Mouse (Mus musculus) heart, postnatal 10 days (tissue): Measurements from ENCODE around the gene Trf. TPM values are rescaled to one million over a fixed set of nuclear protein-coding genes. Genes with fewer than 3 reads are reported as not detected.
"Not testable (repeated sequence)": the region's sequence is repeated elsewhere in the genome, so short reads cannot be mapped to it uniquely, and the experiment has no call there.

ENCODE experiments used
- DNase-seq, 2 experiments: peaks; one replicate each; pipeline ENCODE4 v3.0.0; 2021
- intact Hi-C: fragments of 180-260 bp; cut with DNase I; formaldehyde crosslinking; loops from one replicate; pipeline ENCODE4 v1.15.1; 2025
- total RNA-seq, 2 experiments: library from RNA; stranded (reverse); gene quantifications; 2 replicates each; pipeline ENCODE4 v1.2.3; 2021

Gene Trf
- total RNA-seq, 2 experiments from 2014 or later: 29.4 to 36.3 TPM

GRCm38 (mm10) chr9:103168771-103169170 lies 61.5 kb downstream of the Trf start:
- intact Hi-C loops: no loop called here
- DNase-seq: no peak

DNA sequence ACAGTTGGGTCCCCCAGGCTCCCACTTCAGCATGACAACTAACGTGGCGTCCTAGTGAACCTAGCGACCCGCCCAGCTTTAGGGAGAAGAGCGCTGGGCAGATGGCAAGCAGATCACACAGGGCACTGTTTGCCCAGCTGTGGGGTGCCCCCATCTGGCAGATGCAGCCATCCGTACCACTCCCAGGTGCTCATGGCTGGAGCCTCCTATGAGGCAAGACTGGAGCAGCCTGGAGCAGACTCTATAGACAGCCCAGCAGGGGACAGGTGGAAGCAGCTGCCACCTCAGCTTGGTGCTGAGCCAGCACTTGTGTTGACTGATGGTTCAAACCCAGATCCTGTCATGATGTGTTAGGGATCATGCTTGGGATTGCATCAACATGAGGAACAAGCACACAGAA lies 62.2 kb downstream of the Trf start:
- peak in 1 of 2 experiments; percentile 30 for DNase-seq
- intact Hi-C loops: no loop called here

DNA sequence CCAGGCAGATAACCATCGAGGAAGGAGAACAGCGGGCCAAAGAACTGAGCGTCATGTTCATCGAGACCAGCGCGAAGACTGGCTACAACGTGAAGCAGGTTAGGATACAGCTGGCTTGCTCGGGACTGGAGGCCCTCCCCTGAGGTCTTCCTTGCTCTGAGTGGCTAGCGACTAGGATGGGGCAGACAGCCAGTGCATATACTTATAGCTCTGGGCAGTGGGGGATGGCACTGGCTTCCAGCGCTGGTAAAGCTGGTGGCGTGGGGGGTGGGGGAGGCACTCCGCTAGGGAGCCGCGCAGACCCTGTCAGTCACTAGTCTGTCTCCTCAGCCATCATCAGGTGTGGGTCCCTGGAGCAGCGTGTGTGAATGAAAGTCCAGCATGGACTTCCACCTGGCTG lies 66.4 kb downstream of the Trf start:
- no peak for DNase-seq
- intact Hi-C loops: no loop called here

DNA sequence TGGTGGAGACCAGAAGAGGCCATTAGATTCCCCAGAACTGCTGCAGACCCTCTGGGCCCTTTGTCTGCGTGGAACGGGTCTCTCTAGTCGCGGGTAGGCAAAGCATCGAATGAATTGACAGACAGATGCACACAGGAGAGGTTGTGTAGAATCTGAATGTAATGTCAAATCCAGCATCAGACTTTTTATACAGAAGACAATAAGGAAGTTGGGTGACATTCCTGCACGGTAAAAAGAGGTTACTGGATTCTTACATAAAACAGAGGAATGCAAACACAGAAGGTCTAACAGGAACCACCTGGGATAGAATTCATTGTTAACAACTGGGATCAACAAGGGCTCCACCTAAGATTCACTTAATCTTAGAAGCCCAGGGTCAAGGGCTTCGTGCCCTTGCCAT lies 75.1 kb downstream of the Trf start:
- DNase-seq, intact Hi-C loops: not testable (repeated sequence)

- intact Hi-C loops: no loop called here
- DNase-seq: no peak
Measured at GRCm38 (mm10) chr9:103154568-103154967, 75.7 kb downstream of the Trf start.

Other genes starting within 250 kb of the Trf start
- gene Slco2a1, start 241.7 kb downstream of the Trf start, total RNA-seq: 1 to 10 TPM; 8.5 to 10.0 TPM
- 1 to 10 TPM; 1.7 to 1.8 TPM for gene Rab6b, start 118.7 kb downstream of the Trf start, total RNA-seq
- gene Srprb, start 28.3 kb downstream of the Trf start, total RNA-seq: 10 to 100 TPM; 18.8 to 22.2 TPM
- 1 to 10 TPM; 6.2 to 7.6 TPM for gene Gm20425, start 137 bp downstream of the Trf start, total RNA-seq
- gene 1300017J02Rik, start 74.6 kb upstream of the Trf start, total RNA-seq: under 1 TPM; 0.27 to 0.50 TPM
- 10 to 100 TPM; 26.8 to 26.9 TPM for gene Topbp1, start 74.8 kb upstream of the Trf start, total RNA-seq
- 100 to 1,000 TPM; 111 to 137 TPM for gene Cdv3, start 135.4 kb upstream of the Trf start, total RNA-seq
- under 1 TPM; 0.35 to 0.48 TPM for gene Bfsp2, start 250.0 kb upstream of the Trf start, total RNA-seq